Mouse (Mus musculus): Measurements from ENCODE around the gene Armc12.
"Not testable (repeated sequence)": the region's sequence is repeated elsewhere in the genome, so short reads cannot be mapped to it uniquely, and the experiment has no call there.

The Armc12 gene

GRCm38 (mm10) chr17:28531946-28532345 is 1.3 kb downstream of the Armc12 start:
- DNase-seq (ENCODE audit: low read depth, low spot score) = no peak

- no peak for DNase-seq (ENCODE audit: low read depth, low spot score)
Measured at GRCm38 (mm10) chr17:28532557-28532956, 2.0 kb downstream of the Armc12 start.

- DNase-seq (ENCODE audit: low read depth, low spot score) = no peak
Measured at GRCm38 (mm10) chr17:28533327-28533726, 2.7 kb downstream of the Armc12 start.

GRCm38 (mm10) chr17:28537881-28538280 is 7.3 kb downstream of the Armc12 start:
- no peak for DNase-seq (ENCODE audit: low read depth, low spot score)

GRCm38 (mm10) chr17:28546925-28547324 is 16.3 kb downstream of the Armc12 start:
- DNase-seq (ENCODE audit: low read depth, low spot score) = no peak

- DNase-seq (ENCODE audit: low read depth, low spot score) = no peak
Measured at GRCm38 (mm10) chr17:28548550-28548949, 17.9 kb downstream of the Armc12 start.

- no peak for DNase-seq (ENCODE audit: low read depth, low spot score)
Measured at GRCm38 (mm10) chr17:28549111-28549510, 18.5 kb downstream of the Armc12 start, which contains the start of gene Clpsl2. TSS of gene Clpsl2 (plus strand) at chr17:28549411.

GRCm38 (mm10) chr17:28553040-28553793 is 22.6 kb downstream of the Armc12 start:
- peak; percentile 32 for DNase-seq (ENCODE audit: low read depth, low spot score)

- DNase-seq (ENCODE audit: low read depth, low spot score) = not testable (repeated sequence)
Measured at GRCm38 (mm10) chr17:28554021-28554420, 23.4 kb downstream of the Armc12 start.

- DNase-seq (ENCODE audit: low read depth, low spot score) = no peak
Measured at GRCm38 (mm10) chr17:28556635-28557396, 26.2 kb downstream of the Armc12 start.

GRCm38 (mm10) chr17:28557772-28558171 is 27.2 kb downstream of the Armc12 start:
- no peak for DNase-seq (ENCODE audit: low read depth, low spot score)

- no peak for DNase-seq (ENCODE audit: low read depth, low spot score)
Measured at GRCm38 (mm10) chr17:28560598-28560997, 30.0 kb downstream of the Armc12 start, which contains the start of gene Clps. TSS of gene Clps (minus strand) at chr17:28560766.

- DNase-seq (ENCODE audit: low read depth, low spot score) = no peak
Measured at GRCm38 (mm10) chr17:28561613-28562012, 31.0 kb downstream of the Armc12 start.

GRCm38 (mm10) chr17:28565181-28565580 is 34.6 kb downstream of the Armc12 start:
- no peak for DNase-seq (ENCODE audit: low read depth, low spot score)

- no peak for DNase-seq (ENCODE audit: low read depth, low spot score)
Measured at GRCm38 (mm10) chr17:28567541-28567940, 36.9 kb downstream of the Armc12 start.

GRCm38 (mm10) chr17:28571868-28572267 is 41.3 kb downstream of the Armc12 start:
- DNase-seq (ENCODE audit: low read depth, low spot score) = no peak

- DNase-seq (ENCODE audit: low read depth, low spot score) = no peak
Measured at GRCm38 (mm10) chr17:28572521-28572920, 41.9 kb downstream of the Armc12 start.

- DNase-seq (ENCODE audit: low read depth, low spot score) = no peak
Measured at GRCm38 (mm10) chr17:28572941-28573340, 42.3 kb downstream of the Armc12 start.

- DNase-seq (ENCODE audit: low read depth, low spot score) = no peak
Measured at GRCm38 (mm10) chr17:28575244-28576125, 44.9 kb downstream of the Armc12 start, which contains the start of gene Lhfpl5. TSS of gene Lhfpl5 (plus strand) at chr17:28575641.

- no peak for DNase-seq (ENCODE audit: low read depth, low spot score)
Measured at GRCm38 (mm10) chr17:28580396-28580795, 49.8 kb downstream of the Armc12 start.

- no peak for DNase-seq (ENCODE audit: low read depth, low spot score)
Measured at GRCm38 (mm10) chr17:28581056-28581455, 50.5 kb downstream of the Armc12 start.

- DNase-seq (ENCODE audit: low read depth, low spot score) = no peak
Measured at GRCm38 (mm10) chr17:28586509-28586908, 55.9 kb downstream of the Armc12 start.

Measured in retina, adult 2 months (tissue).